Mouse (Mus musculus): ENCODE measurements around the gene Erg28.

GRCm38 (mm10) chr12:85837765-85838164 is 13.4 kb upstream of the Erg28 start:
- TF ChIP-seq CTCF (IDR thresholded peaks at IDR 0.05; ENCODE audit: borderline replicate concordance, extremely low read depth, insufficient read depth, insufficient read length) (no peak), POLR2A (IDR thresholded peaks at IDR 0.05; ENCODE audit: borderline replicate concordance, extremely low read depth, insufficient read depth, insufficient read length, poor library complexity, severe bottlenecking) (no peak)
